Mouse (Mus musculus) ES-E14 (cell line): ENCODE data around the gene Galnt4. TPM values are rescaled to one million over a fixed set of nuclear protein-coding genes. Genes with fewer than 3 reads are reported as not detected.

ENCODE experiments used
- DNase-seq: peaks from one replicate; pipeline ENCODE4 v3.0.0-alpha.2; 2013; ENCODE audit warnings: low read depth, low spot score
- H3K27ac ChIP-seq: 2 replicates; pipeline ENCODE4 v1.5.1; 2012; ENCODE audit warnings: low read depth, mild to moderate bottlenecking, low read length, moderate library complexity, mixed read lengths; ENCODE audit not compliant: poor library complexity, insufficient read depth, severe bottlenecking
- H3K36me3 ChIP-seq: 2 replicates; pipeline ENCODE4 v1.6.1; 2012; ENCODE audit warnings: mild to moderate bottlenecking, low read length, moderate library complexity, mixed read lengths; ENCODE audit not compliant: control insufficient read depth, poor library complexity, insufficient read depth, severe bottlenecking
- H3K4me1 ChIP-seq, 2 experiments: fragments of 150-350 bp in 1 of 2; sonication (generic) in 1 of 2; 2 replicates each; pipeline ENCODE4 v1.6.1; 2012; ENCODE audit warnings: low read length in 2 of 2, mild to moderate bottlenecking in 1 of 2, mixed read lengths in 1 of 2; ENCODE audit not compliant: control insufficient read depth in 2 of 2, insufficient read depth in 2 of 2, poor library complexity in 1 of 2
- H3K4me3 ChIP-seq, 2 experiments: fragments of 150-350 bp in 1 of 2; sonication (generic) in 1 of 2; 2 replicates each; pipeline ENCODE4 v1.5.1; 2012; ENCODE audit warnings: low read length in 2 of 2, low read depth in 1 of 2, mild to moderate bottlenecking in 1 of 2, mixed read lengths in 1 of 2; ENCODE audit not compliant: insufficient read depth in 1 of 2, poor library complexity in 1 of 2, severe bottlenecking in 1 of 2
- H3K9ac ChIP-seq: 2 replicates; pipeline ENCODE4 v1.6.1; 2012; ENCODE audit warnings: low read depth, mild to moderate bottlenecking, low read length, mixed read lengths; ENCODE audit not compliant: poor library complexity, insufficient read depth, severe bottlenecking
- H3K9me3 ChIP-seq: fragments of 150-350 bp; sonication (generic); 2 replicates; pipeline ENCODE4 v1.6.1; 2012; ENCODE audit warnings: low read depth, mild to moderate bottlenecking, low read length; ENCODE audit not compliant: control insufficient read depth, insufficient read depth
- CHD2 ChIP-seq: IDR thresholded peaks from 2 replicates; pipeline ENCODE4 v1.6.1; 2014; ENCODE audit warnings: mild to moderate bottlenecking, low read depth, low read length, inconsistent platforms
- HCFC1 ChIP-seq: IDR thresholded peaks from 2 replicates; pipeline ENCODE4 v1.6.1; 2012; ENCODE audit warnings: low read length, inconsistent platforms, borderline replicate concordance; ENCODE audit not compliant: insufficient read depth
- MAFK ChIP-seq: IDR thresholded peaks from 2 replicates; pipeline ENCODE4 v1.6.1; 2014; ENCODE audit warnings: mild to moderate bottlenecking, low read depth, low read length, inconsistent platforms; ENCODE audit not compliant: insufficient read depth
- ZC3H11A ChIP-seq: IDR thresholded peaks from 2 replicates; pipeline ENCODE4 v1.6.1; 2012; ENCODE audit warnings: low read depth, mild to moderate bottlenecking, inconsistent platforms, low read length, borderline replicate concordance
- ZNF384 ChIP-seq: IDR thresholded peaks from 2 replicates; pipeline ENCODE4 v1.6.1; 2012; ENCODE audit warnings: low read depth, low read length, inconsistent platforms
- in situ Hi-C, 2 experiments: fragments of 600-800 bp; cut with MboI; formaldehyde crosslinking; loops; one replicate each; pipeline ENCODE4 v1.15.1; 2025; ENCODE audit warnings: low sequenced_read_pairs in 2 of 2, inconsistent platforms in 1 of 2; ENCODE audit not compliant: unreplicated experiment in 2 of 2
- total RNA-seq: library from RNA; depleted of rRNA; stranded (reverse); fragments of 300-350 nt; gene quantifications from 2 replicates; pipeline ENCODE4 v1.2.3, GENCODE M21; 2012

Gene Galnt4
- total RNA-seq, 1 experiment = 3.7 TPM

DNA sequence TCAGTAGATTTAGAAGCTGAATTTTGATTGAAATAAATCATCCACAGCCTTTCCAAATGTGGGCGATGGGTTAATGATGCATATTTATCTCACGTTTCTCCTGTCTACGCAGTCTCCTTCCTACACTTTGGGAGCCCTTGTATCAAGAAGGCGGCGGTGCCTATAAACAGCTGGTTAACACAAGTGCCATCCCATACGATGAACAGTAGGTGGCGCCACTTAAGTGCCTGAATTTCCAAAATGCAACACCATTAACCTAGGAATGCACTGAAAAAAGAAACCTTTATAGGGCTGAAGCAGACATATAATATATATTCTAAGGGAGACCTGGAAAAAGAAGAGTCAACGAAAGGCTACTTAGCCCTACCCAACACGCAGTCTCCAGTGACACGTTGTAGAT is 10.6 kb upstream of the Galnt4 start:
- Histone ChIP-seq H3K9me3 (no peaks in the 10 kb centered on the region), H3K27ac (no peak overlapping the region), H3K36me3 (no peaks in the 10 kb centered on the region), H3K4me1 (no peaks in the 10 kb centered on the region), H3K9ac (no peak overlapping the region), H3K4me3 (no peak overlapping the region)
- TF ChIP-seq HCFC1 (no peak), CHD2 (no peak), MAFK (no peak), ZNF384 (no peak), ZC3H11A (no peak)
- no peak for DNase-seq
- in situ Hi-C loops = no loop called here

DNA sequence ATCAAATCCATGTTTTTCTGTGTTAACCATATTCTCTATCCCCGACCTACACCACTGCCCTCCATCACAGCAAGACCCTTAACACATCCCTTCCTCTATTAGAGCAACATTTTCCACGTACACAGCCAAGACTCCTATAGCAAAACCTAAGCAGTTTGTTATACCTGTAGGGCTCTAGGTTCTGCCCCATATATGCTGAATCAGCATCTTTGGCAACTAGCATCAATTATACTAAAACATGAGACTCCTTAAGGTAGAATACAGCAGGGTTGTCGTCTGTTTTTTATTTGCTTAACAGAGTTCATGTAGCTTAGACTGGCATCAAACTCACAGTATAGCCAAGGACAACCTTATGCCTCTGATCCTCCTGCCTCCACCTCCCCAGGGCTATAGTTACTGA is 2.4 kb upstream of the Galnt4 start:
- peaks cover 6% of the 10 kb centered on the region; the same call in 1 of the 2 replicates for H3K36me3 ChIP-seq
- no peak overlapping the region for H3K27ac ChIP-seq
- no peaks in the 10 kb centered on the region; a peak in 1 of 4 replicates for H3K4me1 ChIP-seq
- in situ Hi-C loops = no loop called here
- no peak overlapping the region for H3K9ac ChIP-seq
- TF ChIP-seq CHD2 = no peak
- peak; percentile 96 for TF ChIP-seq MAFK
- DNase-seq = no peak
- no peaks in the 10 kb centered on the region for H3K9me3 ChIP-seq
- H3K4me3 ChIP-seq = no peak overlapping the region

DNA sequence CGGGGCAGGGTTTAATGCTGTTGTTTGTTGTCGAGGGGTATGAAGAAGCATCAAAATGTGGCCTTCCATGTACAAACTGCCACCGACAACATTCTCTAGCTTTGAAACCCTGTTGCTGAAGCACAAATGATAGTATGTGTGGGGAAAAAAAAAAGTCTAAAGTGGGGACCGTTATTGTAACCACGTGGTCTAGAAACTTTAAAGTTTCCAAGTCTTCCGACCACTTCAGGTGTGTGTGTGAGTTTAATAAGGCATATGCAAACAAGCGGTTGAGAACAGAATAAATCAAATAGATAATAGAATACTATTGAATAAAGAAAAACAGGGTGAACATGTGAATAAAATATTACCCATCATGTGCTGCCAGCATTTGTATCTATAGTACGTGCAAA is 1.7 kb upstream of the Galnt4 start:
- no peak for TF ChIP-seq ZC3H11A
- no peak for TF ChIP-seq CHD2
- TF ChIP-seq ZNF384 = no peak
- TF ChIP-seq MAFK = no peak
- no peak for TF ChIP-seq HCFC1
- no peak overlapping the region for H3K9ac ChIP-seq
- H3K9me3 ChIP-seq = no peaks in the 10 kb centered on the region
- DNase-seq = no peak
- H3K36me3 ChIP-seq = peaks cover 6% of the 10 kb centered on the region; the same call in 1 of the 2 replicates
- in situ Hi-C loops = no loop called here
- no peak overlapping the region for H3K27ac ChIP-seq
- peak overlapping the region; percentile 88 to 99 for H3K4me3 ChIP-seq
- no peaks in the 10 kb centered on the region; a peak in 1 of 4 replicates for H3K4me1 ChIP-seq

GRCm38 (mm10) chr10:99106703-99107631 is 992 bp upstream of the Galnt4 start, which contains the start of gene Poc1b:
Poc1b (plus strand) TSS chr10:99107036.
- H3K4me3 ChIP-seq = peak within 1 kb of the TSS; percentile 88 to 99
- H3K9me3 ChIP-seq = no peaks in the 10 kb centered on the region
- TF ChIP-seq CHD2 (no peak), ZC3H11A (no peak), HCFC1 (no peak; the same call in 1 of the 2 replicates), ZNF384 (no peak), MAFK (no peak)
- peak within 1 kb of the TSS; percentile 42; the same call in 1 of the 2 replicates for H3K27ac ChIP-seq
- no peak for DNase-seq
- no peaks in the 10 kb centered on the region; a peak in 1 of 4 replicates for H3K4me1 ChIP-seq
- H3K9ac ChIP-seq = peak within 1 kb of the TSS; percentile 83
- H3K36me3 ChIP-seq = peaks cover 6% of the 10 kb centered on the region; the same call in 1 of the 2 replicates
- in situ Hi-C loops = no loop called here
